Mouse (Mus musculus) heart, postnatal 0 days (tissue): ENCODE measurements around the gene Rpap3.

Experiments used
- CTCF ChIP-seq: IDR thresholded peaks from 2 replicates; pipeline ENCODE4 v1.5.1; 2016; ENCODE audit warnings: antibody characterized with exemption, control low read depth, low read depth
- EP300 ChIP-seq: IDR thresholded peaks from 2 replicates; pipeline ENCODE4 v1.6.1; 2016; ENCODE audit warnings: antibody characterized with exemption, low read depth

DNA sequence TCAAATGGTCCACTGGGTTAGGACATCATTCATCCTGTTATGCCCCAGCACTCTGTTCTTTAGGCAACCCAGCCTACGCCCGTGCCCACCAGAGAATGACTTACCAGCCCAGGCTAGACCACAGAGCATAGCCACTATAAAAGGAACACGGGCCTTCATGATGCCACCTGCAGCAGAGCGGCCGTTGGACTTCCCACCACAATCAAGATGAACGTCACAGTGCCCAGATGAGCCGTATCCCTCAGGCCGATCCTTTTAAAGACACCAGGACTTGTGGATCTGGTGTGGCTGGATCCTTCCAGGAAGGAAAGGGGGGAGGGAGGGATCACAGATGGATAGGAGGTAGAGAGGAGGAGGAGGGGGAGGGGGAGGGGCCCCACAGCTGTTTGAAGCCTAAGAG, 25.5 kb upstream of the Rpap3 start, which contains the start of gene Endou:
- TF ChIP-seq CTCF (no peak), EP300 (no peak)
